Mouse (Mus musculus) erythroblast, embryonic 14.5 days (primary cell): ENCODE measurements around the gene Scaf1.

ENCODE experiments used
- GATA1 ChIP-seq: IDR thresholded peaks from 2 replicates; pipeline ENCODE4 v1.6.1; 2012; ENCODE audit warnings: low read length, inconsistent platforms, mixed read lengths
- TAL1 ChIP-seq: IDR thresholded peaks from 3 replicates; pipeline ENCODE4 v1.6.1; 2012; ENCODE audit warnings: low read length, inconsistent platforms, mixed read lengths

GRCm38 (mm10) chr7:45038411-45038810 lies 22.2 kb upstream of the Scaf1 start:
- TF ChIP-seq GATA1 (no peak), TAL1 (no peak)
